Mouse (Mus musculus) hindbrain, embryonic 11.5 days (tissue): ENCODE results near the gene Bcl2l14. TPM values are rescaled to one million over a fixed set of nuclear protein-coding genes. Genes with fewer than 3 reads are reported as not detected.
A peak's percentile ranks its signal among the peaks of the same experiment; 100 is the strongest.

ENCODE experiments used
- ATAC-seq: fragments of 200-750 bp; cut with Nextera tagmentation; 2 replicates; pipeline ENCODE4 v1.8.0; 2017; ENCODE audit warnings: mild to moderate bottlenecking, moderate TSS enrichment, moderate library complexity; ENCODE audit not compliant: low FRiP score
- DNase-seq: peaks from one replicate; pipeline ENCODE4 v3.0.0-alpha.2; 2015; ENCODE audit warnings: low spot score
- H3K27ac ChIP-seq: fragments of 300-500 bp; sonication (generic); 2 replicates; pipeline ENCODE4 v1.5.1; 2014; ENCODE audit warnings: mild to moderate bottlenecking, low read depth, low read length
- H3K27me3 ChIP-seq: fragments of 300-500 bp; sonication (generic); 2 replicates; pipeline ENCODE4 v1.6.1; 2014; ENCODE audit warnings: mild to moderate bottlenecking, low read length, moderate library complexity, mixed read lengths; ENCODE audit not compliant: control insufficient read depth, insufficient read depth
- H3K36me3 ChIP-seq: fragments of 300-500 bp; sonication (generic); 2 replicates; pipeline ENCODE4 v1.6.1; 2014; ENCODE audit warnings: mild to moderate bottlenecking, low read length, moderate library complexity, mixed read lengths; ENCODE audit not compliant: control insufficient read depth, insufficient read depth
- H3K4me1 ChIP-seq: fragments of 300-500 bp; sonication (generic); replicated peaks from 2 replicates; pipeline ENCODE4 v1.6.1; 2014; ENCODE audit warnings: low read length, mixed read lengths; ENCODE audit not compliant: control insufficient read depth, insufficient read depth
- H3K4me2 ChIP-seq: fragments of 300-500 bp; sonication (generic); replicated peaks from 2 replicates; pipeline ENCODE4 v1.6.1; 2014; ENCODE audit warnings: mild to moderate bottlenecking, low read depth, low read length
- H3K4me3 ChIP-seq: fragments of 300-500 bp; sonication (generic); 2 replicates; pipeline ENCODE4 v1.5.1; 2014; ENCODE audit warnings: low read depth, low read length
- H3K9ac ChIP-seq: fragments of 300-500 bp; sonication (generic); 2 replicates; pipeline ENCODE4 v1.6.1; 2014; ENCODE audit warnings: low read depth, low read length
- H3K9me3 ChIP-seq: fragments of 300-500 bp; sonication (generic); 2 replicates; pipeline ENCODE4 v1.6.1; 2016; ENCODE audit warnings: low read length; ENCODE audit not compliant: control insufficient read depth
- WGBS: fragments of 180-500 bp; shearing (Covaris S2); extraction: QIAGEN DNeasy Blood & Tissue Kit; methylation state at CpG from one replicate; pipeline ENCODE4 v1.1.7; 2014; 5-methylcytosine and 5-hydroxymethylcytosine counted together
- polyA plus RNA-seq: library from polyadenylated mRNA; unstranded; fragments of >200 nt; fragmentation: Nextera tagmentation; extraction: Ambion mirVana; gene quantifications from 2 replicates; pipeline ENCODE4 v1.2.1, GENCODE M21; 2014

Bcl2l14 gene
- polyA plus RNA-seq, 1 experiment from 2014 or later: 0.17 TPM

DNA sequence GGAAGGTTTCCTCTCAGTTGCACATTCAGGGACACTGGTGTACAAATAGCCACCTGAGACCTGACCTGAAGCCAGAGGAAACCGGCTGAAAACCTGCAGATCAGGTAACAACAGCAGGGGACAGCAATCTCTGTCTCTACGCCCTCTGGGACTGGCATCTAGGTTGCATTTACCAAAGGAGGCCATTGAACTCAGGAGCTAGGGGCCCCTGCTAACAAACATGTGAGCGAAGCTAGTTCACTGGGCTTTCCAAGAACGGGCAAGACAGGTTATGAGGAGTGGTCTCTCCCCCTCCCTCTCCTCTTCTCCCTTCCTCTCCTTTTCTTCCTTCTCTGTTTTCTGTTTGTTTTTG is 18.4 kb downstream of the Bcl2l14 start:
- Histone ChIP-seq H3K36me3 (no peaks in the 10 kb centered on the region), H3K4me2 (no peak overlapping the region), H3K9ac (no peak overlapping the region), H3K4me1 (no peaks in the 10 kb centered on the region), H3K27ac (no peak overlapping the region), H3K4me3 (no peak overlapping the region), H3K9me3 (no peaks in the 10 kb centered on the region), H3K27me3 (no peaks in the 10 kb centered on the region)
- no peak for ATAC-seq
- no peak for DNase-seq
- 68% methylated on average over 4 of the region's 4 CpGs for WGBS

DNA sequence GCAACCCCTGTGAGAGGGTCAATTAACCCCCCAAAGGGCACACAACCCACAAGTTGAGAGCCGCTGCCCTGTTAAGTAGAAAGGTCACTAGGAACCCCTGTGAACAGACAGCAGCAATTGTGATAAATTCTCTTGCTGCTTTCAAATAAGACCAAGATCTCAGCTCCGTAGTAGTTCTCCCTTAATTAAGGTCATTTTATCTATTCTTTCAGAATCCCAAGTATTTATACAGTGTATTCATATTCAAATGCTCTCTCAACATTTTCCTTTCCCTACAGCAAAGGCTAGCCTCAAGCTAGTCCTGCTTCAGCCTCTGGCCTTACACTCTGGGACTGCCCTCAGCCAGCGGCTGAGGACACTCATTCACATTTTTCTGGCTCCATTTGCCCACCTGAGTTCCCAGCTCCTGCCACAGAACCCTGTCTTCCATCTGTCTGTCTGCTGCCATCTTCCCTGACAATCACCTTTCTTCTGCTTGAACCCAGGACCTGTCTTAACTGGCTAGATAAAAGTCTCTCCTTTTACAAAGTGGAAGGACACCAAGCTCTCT is 20.5 kb downstream of the Bcl2l14 start:
- DNase-seq (no peak), ATAC-seq (no peak)
- Histone ChIP-seq H3K9ac (no peak overlapping the region), H3K27me3 (no peaks in the 10 kb centered on the region), H3K9me3 (no peaks in the 10 kb centered on the region), H3K27ac (no peak overlapping the region), H3K4me1 (no peaks in the 10 kb centered on the region), H3K4me3 (no peak overlapping the region), H3K4me2 (no peak overlapping the region), H3K36me3 (no peaks in the 10 kb centered on the region)
- 54% methylated on average over 3 of the region's 3 CpGs for WGBS

DNA sequence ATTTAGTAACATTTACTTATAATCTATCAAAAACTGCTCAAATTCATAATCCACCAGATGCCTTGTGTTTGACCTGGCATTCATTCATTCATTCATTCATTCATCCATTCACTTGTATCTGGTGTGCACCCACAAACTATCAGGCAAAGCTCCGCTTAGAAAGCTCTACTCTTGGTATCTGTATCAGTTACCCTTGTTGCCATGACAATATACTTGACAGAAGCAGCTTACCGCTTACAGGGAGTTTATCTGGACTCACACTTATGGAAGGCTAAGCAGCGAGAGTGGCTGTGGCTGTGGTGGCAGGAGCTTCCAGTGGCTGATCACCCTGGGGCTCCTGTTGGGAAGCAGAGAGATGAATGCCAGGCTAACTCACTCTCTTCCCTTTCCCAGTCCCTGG is 21.8 kb downstream of the Bcl2l14 start:
- WGBS: 81% methylated on average over 3 of the region's 3 CpGs
- no peaks in the 10 kb centered on the region for H3K27me3 ChIP-seq
- no peak for ATAC-seq
- H3K9me3 ChIP-seq: no peaks in the 10 kb centered on the region
- no peaks in the 10 kb centered on the region for H3K36me3 ChIP-seq
- no peak for DNase-seq
- no peak overlapping the region for H3K27ac ChIP-seq
- no peaks in the 10 kb centered on the region for H3K4me1 ChIP-seq
- H3K4me2 ChIP-seq: no peak overlapping the region
- no peak overlapping the region for H3K9ac ChIP-seq
- H3K4me3 ChIP-seq: no peak overlapping the region

DNA sequence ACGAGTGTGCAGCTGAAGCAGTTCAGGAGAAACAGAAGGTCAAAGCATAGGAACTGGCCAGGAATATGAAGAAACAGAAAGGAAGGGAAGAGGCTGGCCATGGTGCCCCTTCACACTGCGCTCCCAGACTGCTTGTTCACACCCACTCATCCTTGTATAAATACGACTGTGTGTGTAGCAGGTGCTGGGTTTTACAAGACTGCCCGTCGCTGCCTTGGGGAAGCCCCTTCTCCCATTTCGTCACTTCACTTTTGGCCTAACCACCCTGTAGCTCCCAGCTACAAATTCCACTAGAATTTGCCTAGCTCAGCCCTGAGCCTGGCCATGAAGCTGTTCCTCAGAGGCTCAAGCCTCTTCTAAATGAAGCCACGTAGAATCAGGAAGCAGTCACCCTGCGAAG is 24.3 kb downstream of the Bcl2l14 start:
- Histone ChIP-seq H3K27me3 (no peaks in the 10 kb centered on the region), H3K9ac (no peak overlapping the region), H3K4me1 (no peaks in the 10 kb centered on the region), H3K4me2 (no peak overlapping the region), H3K27ac (no peak overlapping the region), H3K4me3 (no peak overlapping the region), H3K36me3 (no peaks in the 10 kb centered on the region), H3K9me3 (no peaks in the 10 kb centered on the region)
- ATAC-seq (no peak), DNase-seq (no peak)
- WGBS: 85% methylated on average over 8 of the region's 8 CpGs

DNA sequence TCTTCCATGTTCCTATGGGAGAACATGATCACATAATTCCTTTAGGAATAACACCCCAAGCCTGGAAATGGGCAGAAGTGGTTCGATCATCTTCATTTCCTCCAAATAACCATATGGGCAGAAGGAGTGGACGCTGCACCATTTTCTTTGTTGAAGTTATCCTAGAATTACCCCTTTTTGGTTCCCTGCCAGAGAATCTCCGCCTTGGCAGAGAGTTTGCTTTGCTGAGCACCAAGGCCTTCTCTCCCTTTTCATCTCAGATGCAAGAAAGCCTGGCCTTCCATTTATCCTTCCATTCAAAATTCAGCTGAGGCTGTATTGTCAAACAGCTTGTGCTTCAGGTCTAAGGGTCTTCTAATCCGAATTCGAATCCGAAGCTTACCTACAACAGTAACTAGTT is 25.8 kb downstream of the Bcl2l14 start:
- no peak for ATAC-seq
- H3K9me3 ChIP-seq: no peaks in the 10 kb centered on the region
- WGBS: 91% methylated on average over 6 of the region's 6 CpGs
- H3K27ac ChIP-seq: no peak overlapping the region
- no peaks in the 10 kb centered on the region for H3K27me3 ChIP-seq
- H3K9ac ChIP-seq: no peak overlapping the region
- H3K4me2 ChIP-seq: no peak overlapping the region
- H3K4me1 ChIP-seq: no peaks in the 10 kb centered on the region
- H3K4me3 ChIP-seq: no peak overlapping the region
- no peaks in the 10 kb centered on the region for H3K36me3 ChIP-seq
- DNase-seq: no peak

DNA sequence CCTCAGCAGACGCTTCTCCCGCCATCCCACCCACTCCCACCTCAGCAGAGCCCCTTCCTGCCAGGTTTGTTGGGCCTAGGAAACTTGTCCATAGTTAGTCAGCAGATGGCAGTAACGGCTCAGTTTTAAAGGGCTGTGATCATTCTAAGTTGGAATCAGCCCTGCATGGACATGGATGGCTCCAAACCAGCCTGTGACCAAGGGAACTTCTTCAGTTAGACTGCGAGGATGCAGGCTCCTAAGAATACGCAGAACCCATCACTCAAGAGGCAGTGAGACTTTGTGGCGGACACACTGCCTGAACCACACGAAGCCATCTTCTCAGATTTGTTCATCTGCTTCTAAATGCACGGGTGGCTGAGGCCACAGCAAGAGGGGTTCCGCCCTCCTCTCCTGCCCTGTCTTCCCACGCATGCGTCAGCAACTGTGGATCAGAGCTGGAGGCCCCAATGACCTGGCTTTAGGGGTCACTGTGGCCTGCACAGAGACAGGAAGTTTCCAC is 29.1 kb downstream of the Bcl2l14 start:
- Histone ChIP-seq H3K9me3 (no peaks in the 10 kb centered on the region), H3K4me2 (no peak overlapping the region), H3K27me3 (no peaks in the 10 kb centered on the region), H3K9ac (no peak overlapping the region), H3K27ac (no peak overlapping the region), H3K36me3 (no peaks in the 10 kb centered on the region), H3K4me1 (no peaks in the 10 kb centered on the region), H3K4me3 (no peak overlapping the region)
- WGBS: 41% methylated on average over 11 of the region's 11 CpGs
- peak; percentile 75 for ATAC-seq
- peak; percentile 78 for DNase-seq

DNA sequence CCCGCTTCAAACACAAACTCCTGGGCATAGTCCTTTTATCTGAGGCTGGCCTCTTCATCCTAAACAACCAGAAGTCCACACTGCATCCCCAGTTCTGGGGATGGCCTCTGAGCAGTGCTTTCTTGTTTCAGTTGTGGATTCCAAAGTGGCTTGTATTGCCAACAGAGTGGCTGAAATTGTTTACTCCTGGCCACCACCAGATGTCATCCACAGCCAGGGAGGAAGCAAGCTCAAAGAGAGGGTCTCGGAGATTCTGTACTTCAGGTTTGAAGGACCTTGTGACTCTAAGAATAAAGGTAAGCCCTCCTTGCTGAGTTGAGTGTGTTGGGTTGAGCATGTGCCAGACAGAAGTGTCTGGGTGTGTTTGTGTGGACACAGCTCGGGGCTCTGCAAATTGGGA is 31.0 kb downstream of the Bcl2l14 start:
- Histone ChIP-seq H3K27ac (no peak overlapping the region), H3K4me2 (no peak overlapping the region), H3K9me3 (no peaks in the 10 kb centered on the region), H3K9ac (no peak overlapping the region), H3K27me3 (no peaks in the 10 kb centered on the region), H3K36me3 (no peaks in the 10 kb centered on the region), H3K4me1 (no peaks in the 10 kb centered on the region), H3K4me3 (no peak overlapping the region)
- 78% methylated on average over 3 of the region's 3 CpGs for WGBS
- DNase-seq (no peak), ATAC-seq (no peak)

DNA sequence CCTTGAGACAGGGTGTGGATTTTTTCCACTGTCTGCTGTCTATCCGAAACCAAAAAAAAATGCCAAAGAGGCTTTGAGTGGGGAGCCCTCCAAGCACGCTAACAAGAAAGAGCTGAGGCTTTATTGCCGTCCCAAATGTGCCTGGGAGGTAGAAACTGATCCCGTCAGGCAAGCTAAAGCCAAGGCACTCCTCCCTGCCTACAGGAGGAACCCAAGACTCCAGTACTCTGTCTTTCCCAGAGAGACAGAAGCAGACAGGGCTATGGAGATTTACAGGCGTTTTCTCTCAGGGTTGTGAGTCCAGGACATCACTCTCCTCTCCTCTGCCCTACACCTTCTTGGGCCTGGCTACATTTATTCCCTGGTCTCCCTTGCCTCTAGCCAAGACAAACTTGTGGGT is 32.3 kb downstream of the Bcl2l14 start:
- DNase-seq: no peak

DNA sequence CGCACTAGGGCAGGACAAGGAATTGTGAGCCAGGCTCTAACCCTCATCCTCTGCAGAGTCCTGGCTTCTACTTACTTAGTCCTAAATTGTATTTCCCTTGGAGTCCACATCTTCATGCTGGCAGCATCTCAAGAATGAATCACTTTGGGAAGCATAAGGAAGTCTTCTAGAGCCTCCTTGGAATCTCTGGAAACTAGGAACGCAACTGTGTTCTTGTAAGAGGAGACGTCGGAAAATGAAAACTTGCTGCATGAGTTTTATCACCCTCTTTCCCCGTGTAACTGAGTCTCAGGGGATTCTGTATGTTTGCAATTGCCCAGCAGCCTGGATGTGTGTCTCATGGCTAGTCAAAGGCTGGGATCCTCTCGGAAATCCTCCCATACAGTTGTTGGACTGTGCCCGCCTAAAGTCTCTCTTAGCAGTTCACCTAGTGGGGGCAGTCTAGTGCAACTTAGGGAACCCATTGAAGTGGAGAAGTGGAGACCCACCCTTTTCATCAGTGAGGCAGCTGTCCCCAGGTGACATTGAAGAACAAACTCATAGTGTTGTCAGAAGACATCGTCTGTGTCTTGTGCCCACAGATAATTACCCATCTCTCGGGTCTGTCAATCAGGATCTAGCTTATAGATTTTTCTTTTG is 34.2 kb downstream of the Bcl2l14 start:
- no peaks in the 10 kb centered on the region for H3K9me3 ChIP-seq
- no peak overlapping the region for H3K4me2 ChIP-seq
- ATAC-seq (no peak), DNase-seq (no peak)
- H3K4me1 ChIP-seq: no peaks in the 10 kb centered on the region
- H3K27me3 ChIP-seq: no peaks in the 10 kb centered on the region
- H3K9ac ChIP-seq: no peak overlapping the region
- H3K36me3 ChIP-seq: no peaks in the 10 kb centered on the region
- H3K27ac ChIP-seq: no peak overlapping the region
- 83% methylated on average over 9 of the region's 9 CpGs for WGBS
- no peak overlapping the region for H3K4me3 ChIP-seq

More for the DNA sequence above, 32.3 kb downstream of the Bcl2l14 start:
- H3K4me2 ChIP-seq: no peak overlapping the region
- no peaks in the 10 kb centered on the region for H3K4me1 ChIP-seq
- no peak for ATAC-seq
- H3K9ac ChIP-seq: no peak overlapping the region
- H3K27me3 ChIP-seq: no peaks in the 10 kb centered on the region
- H3K27ac ChIP-seq: no peak overlapping the region
- no peak overlapping the region for H3K4me3 ChIP-seq
- H3K9me3 ChIP-seq: no peaks in the 10 kb centered on the region
- WGBS: 80% methylated on average over 5 of the region's 5 CpGs
- no peaks in the 10 kb centered on the region for H3K36me3 ChIP-seq
